Mouse (Mus musculus) midbrain, embryonic 16.5 days (tissue): Measurements from ENCODE around the gene Gm16368. TPM values are rescaled to one million over a fixed set of nuclear protein-coding genes. Genes with fewer than 3 reads are reported as not detected.
"Not testable (repeated sequence)": the region's sequence is repeated elsewhere in the genome, so short reads cannot be mapped to it uniquely, and the experiment has no call there.

Source experiments
- ATAC-seq: fragments of 200-750 bp; cut with Nextera tagmentation; 2 replicates; pipeline ENCODE4 v1.8.0; 2017; ENCODE audit warnings: moderate TSS enrichment
- H3K27ac ChIP-seq: fragments of 300-500 bp; sonication (generic); 2 replicates; pipeline ENCODE4 v1.5.1; 2014; ENCODE audit warnings: mild to moderate bottlenecking, low read length, mixed read lengths
- H3K27me3 ChIP-seq: fragments of 300-500 bp; sonication (generic); 2 replicates; pipeline ENCODE4 v1.6.1; 2014; ENCODE audit warnings: low read depth, low read length, mixed read lengths; ENCODE audit not compliant: control insufficient read depth, insufficient read depth
- H3K36me3 ChIP-seq: fragments of 300-500 bp; sonication (generic); 2 replicates; pipeline ENCODE4 v1.6.1; 2014; ENCODE audit warnings: mild to moderate bottlenecking, low read length, moderate library complexity, mixed read lengths; ENCODE audit not compliant: control insufficient read depth, insufficient read depth
- H3K4me1 ChIP-seq: fragments of 300-500 bp; sonication (generic); 2 replicates; pipeline ENCODE4 v1.6.1; 2014; ENCODE audit warnings: mild to moderate bottlenecking, low read length, mixed read lengths; ENCODE audit not compliant: control insufficient read depth, insufficient read depth
- H3K4me2 ChIP-seq: fragments of 300-500 bp; sonication (generic); 2 replicates; pipeline ENCODE4 v1.6.1; 2014; ENCODE audit warnings: mild to moderate bottlenecking, low read length, mixed read lengths
- H3K4me3 ChIP-seq: fragments of 300-500 bp; sonication (generic); 2 replicates; pipeline ENCODE4 v1.5.1; 2014; ENCODE audit warnings: low read depth, mild to moderate bottlenecking, low read length, moderate library complexity, mixed read lengths
- H3K9ac ChIP-seq: fragments of 300-500 bp; sonication (generic); 2 replicates; pipeline ENCODE4 v1.6.1; 2014; ENCODE audit warnings: low read depth, low read length, mixed read lengths
- H3K9me3 ChIP-seq: fragments of 300-500 bp; sonication (generic); replicated peaks from 2 replicates; pipeline ENCODE4 v1.6.1; 2014; ENCODE audit warnings: mild to moderate bottlenecking, low read length, mixed read lengths; ENCODE audit not compliant: control insufficient read depth, poor library complexity, severe bottlenecking
- WGBS: fragments of 180-500 bp; shearing (Covaris S2); extraction: QIAGEN DNeasy Blood & Tissue Kit; methylation state at CpG from one replicate; pipeline ENCODE4 v1.1.7; 2014; 5-methylcytosine and 5-hydroxymethylcytosine counted together
- polyA plus RNA-seq: library from polyadenylated mRNA; unstranded; fragments of >200 nt; fragmentation: Nextera tagmentation; extraction: Ambion mirVana; gene quantifications from 2 replicates; pipeline ENCODE4 v1.2.1, GENCODE M21; 2015

Gene Gm16368
- polyA plus RNA-seq, result not detected in 2 replicates

DNA sequence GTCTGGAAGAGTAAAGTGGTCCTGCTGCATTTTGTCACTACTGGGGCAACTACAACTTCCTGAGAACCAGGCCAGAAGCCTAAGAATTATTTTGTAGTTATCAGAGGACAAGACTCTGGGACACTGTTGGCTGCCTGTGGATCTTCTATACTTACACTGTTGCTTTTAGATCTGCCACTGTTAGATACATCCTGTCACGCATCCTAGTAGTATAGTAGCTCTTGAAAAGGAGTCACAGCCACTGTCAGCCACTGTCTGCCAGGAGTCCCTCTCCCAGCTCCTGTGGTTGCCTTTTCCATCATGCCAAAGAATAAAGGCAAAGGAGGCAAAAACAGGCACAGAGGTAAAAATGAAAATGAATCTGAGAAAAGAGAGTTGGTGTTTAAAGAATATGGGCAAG lies at the start of gene Gm16368:
Gene Gm16368, plus strand, starts transcription at position 301 of the 400 bp plus-strand sequence.
- not testable (repeated sequence) for H3K36me3 ChIP-seq, H3K4me1 ChIP-seq, H3K27me3 ChIP-seq, H3K9me3 ChIP-seq, H3K4me2 ChIP-seq, H3K27ac ChIP-seq, H3K4me3 ChIP-seq, H3K9ac ChIP-seq, ATAC-seq
- 63% methylated on average over 1 of the region's 1 CpGs for WGBS

GRCm38 (mm10) chr12:88039062-88039461 lies 44.4 kb upstream of the Gm16368 start:
- not testable (repeated sequence) for H3K27me3 ChIP-seq, H3K4me2 ChIP-seq, H3K27ac ChIP-seq, H3K4me1 ChIP-seq, H3K36me3 ChIP-seq, H3K9ac ChIP-seq, ATAC-seq, H3K4me3 ChIP-seq, H3K9me3 ChIP-seq

DNA sequence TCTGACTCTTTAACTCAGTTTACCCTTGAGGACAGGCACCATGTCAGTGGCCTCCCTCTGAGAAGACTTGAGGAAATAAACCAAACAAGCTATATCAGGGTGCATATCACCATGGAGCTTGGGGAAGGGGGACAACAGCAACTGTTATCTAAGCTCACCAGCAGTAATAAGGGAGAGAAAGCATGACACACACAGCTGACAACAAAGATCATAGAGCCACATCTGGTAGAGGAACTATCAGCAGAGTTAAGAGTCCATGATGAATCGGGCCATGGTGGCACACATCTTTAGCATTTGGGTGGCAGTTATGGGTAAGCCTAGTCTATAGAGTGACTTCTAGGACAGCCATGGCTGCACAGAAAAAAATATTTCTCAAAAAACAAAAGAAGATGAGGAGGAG lies 43.8 kb upstream of the Gm16368 start:
- WGBS, result 94% methylated on average over 1 of the region's 1 CpGs
- H3K9me3 ChIP-seq, H3K4me1 ChIP-seq, H3K27me3 ChIP-seq, H3K4me3 ChIP-seq, H3K9ac ChIP-seq, H3K36me3 ChIP-seq, H3K4me2 ChIP-seq, H3K27ac ChIP-seq, ATAC-seq: not testable (repeated sequence)

DNA sequence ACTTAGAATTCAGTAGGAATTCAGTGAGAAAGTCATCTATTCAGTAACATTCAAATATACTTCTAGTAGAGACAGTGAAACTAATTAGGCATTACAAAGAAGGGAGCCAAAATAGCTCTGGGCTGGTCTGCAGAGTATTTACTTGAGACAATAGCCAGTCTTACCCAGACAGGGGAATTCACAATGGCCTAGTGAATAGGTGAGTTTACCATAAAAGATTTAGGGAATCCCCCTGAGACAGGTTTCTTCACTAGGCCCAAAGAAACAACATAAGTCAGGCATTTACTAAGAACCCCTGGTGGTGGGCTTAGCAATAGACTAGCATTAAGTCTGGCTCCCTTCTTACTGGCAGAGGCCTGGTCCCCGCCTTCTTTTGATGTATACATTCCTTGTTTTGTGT lies 38.3 kb upstream of the Gm16368 start:
- WGBS, result 65% methylated on average over 1 of the region's 1 CpGs
- ATAC-seq, H3K9ac ChIP-seq, H3K9me3 ChIP-seq, H3K36me3 ChIP-seq, H3K27me3 ChIP-seq, H3K4me2 ChIP-seq, H3K4me3 ChIP-seq, H3K27ac ChIP-seq, H3K4me1 ChIP-seq: not testable (repeated sequence)

Other genes starting within 250 kb of the Gm16368 start
- not detected in 2 replicates for gene Gm2001, start 241.4 kb upstream of the Gm16368 start, polyA plus RNA-seq
- not detected in 2 replicates for gene Gm2016, start 209.6 kb upstream of the Gm16368 start, polyA plus RNA-seq
- gene Gm2022, start 188.3 kb upstream of the Gm16368 start, polyA plus RNA-seq, result not detected in 2 replicates
- not detected in 2 replicates for gene Gm2035, start 163.8 kb upstream of the Gm16368 start, polyA plus RNA-seq
- gene Gm2042, start 129.6 kb upstream of the Gm16368 start, polyA plus RNA-seq, result not detected in 2 replicates
- not detected in 2 replicates for gene Gm2075, start 71.8 kb upstream of the Gm16368 start, polyA plus RNA-seq
- gene Gm6803, start 64.9 kb upstream of the Gm16368 start, polyA plus RNA-seq, result not detected in 2 replicates
- not detected in 2 replicates for gene Gm2056, start 56.7 kb upstream of the Gm16368 start, polyA plus RNA-seq
- gene Gm10436, start 98.4 kb downstream of the Gm16368 start, polyA plus RNA-seq, result not detected in 2 replicates
- gene Gm8332, start 166.4 kb downstream of the Gm16368 start, polyA plus RNA-seq, result not detected in 2 replicates
- not detected in 2 replicates for gene Gm5662, start 190.8 kb downstream of the Gm16368 start, polyA plus RNA-seq
- not detected in 2 replicates for gene Gm5039, start 240.3 kb downstream of the Gm16368 start, polyA plus RNA-seq